Mouse (Mus musculus): ENCODE measurements around the gene Eif4e3. TPM values are rescaled to one million over a fixed set of nuclear protein-coding genes. Genes with fewer than 3 reads are reported as not detected.

Gene Eif4e3
- polyA plus RNA-seq, 1 experiment from 2014 or later = 15.1 TPM

DNA sequence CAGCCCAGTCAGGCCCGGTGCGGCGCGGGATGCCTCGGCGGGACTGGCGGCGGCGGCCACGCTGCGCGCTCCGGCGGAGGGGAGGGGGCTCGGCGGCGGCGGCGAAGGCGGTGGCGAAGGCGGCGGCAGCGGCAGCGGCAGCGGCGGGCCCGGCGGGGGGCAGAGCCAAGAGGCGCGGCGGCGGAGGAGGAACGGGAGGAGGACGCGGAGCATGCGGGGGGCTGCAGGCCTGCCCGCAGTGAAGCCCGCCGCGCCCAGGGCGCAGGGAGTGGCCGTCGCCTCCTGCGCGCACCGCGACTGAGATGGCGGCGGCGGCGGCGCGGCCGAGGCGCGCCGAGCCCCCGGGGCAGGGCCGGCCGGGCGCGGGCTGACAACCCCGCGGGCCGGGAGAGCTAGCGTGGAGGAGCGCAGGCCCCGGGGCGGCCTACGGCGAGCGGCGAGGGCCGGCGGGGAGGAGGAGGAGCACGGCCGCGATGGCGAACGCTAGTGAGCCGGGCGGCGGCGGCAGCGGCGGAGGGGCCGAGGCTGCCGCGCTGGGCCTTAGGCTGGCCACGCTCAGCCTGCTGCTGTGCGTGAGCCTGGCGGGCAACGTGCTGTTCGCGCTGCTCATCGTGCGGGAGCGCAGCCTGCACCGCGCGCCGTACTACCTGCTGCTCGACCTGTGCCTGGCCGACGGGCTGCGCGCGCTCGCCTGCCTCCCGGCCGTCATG is 25.8 kb upstream of the Eif4e3 start, which contains the start of gene Gpr27:
Gpr27 (plus strand) TSS at position 474 of the 710 bp plus-strand sequence.
- peak within 1 kb of the TSS; percentile 74 for H3K4me3 ChIP-seq (ENCODE audit: low read depth, low read length)
- H3K27me3 ChIP-seq (ENCODE audit: control insufficient read depth, insufficient read depth, low read length) = peaks cover 41% of the 10 kb centered on the region
- peak; percentile 80 for ATAC-seq (ENCODE audit: low FRiP score)
- peak; percentile 77 for DNase-seq (ENCODE audit: low spot score)
- H3K9ac ChIP-seq (ENCODE audit: low read depth, low read length) = peak within 1 kb of the TSS; percentile 67
- no peaks in the 10 kb centered on the region for H3K36me3 ChIP-seq (ENCODE audit: control insufficient read depth, insufficient read depth, low read length)
- WGBS = under 1% methylated on average over 58 of the region's 112 CpGs
- H3K27ac ChIP-seq (ENCODE audit: low read depth, low read length) = peak within 1 kb of the TSS; percentile 58; the same call in 1 of the 2 replicates
- peaks cover 7% of the 10 kb centered on the region for H3K4me1 ChIP-seq (replicated peaks; ENCODE audit: control insufficient read depth, insufficient read depth, low read length)
- H3K4me2 ChIP-seq (replicated peaks; ENCODE audit: low read depth, low read length) = peak within 1 kb of the TSS; percentile 94
- no peaks in the 10 kb centered on the region for H3K9me3 ChIP-seq (ENCODE audit: control insufficient read depth, low read length)

DNA sequence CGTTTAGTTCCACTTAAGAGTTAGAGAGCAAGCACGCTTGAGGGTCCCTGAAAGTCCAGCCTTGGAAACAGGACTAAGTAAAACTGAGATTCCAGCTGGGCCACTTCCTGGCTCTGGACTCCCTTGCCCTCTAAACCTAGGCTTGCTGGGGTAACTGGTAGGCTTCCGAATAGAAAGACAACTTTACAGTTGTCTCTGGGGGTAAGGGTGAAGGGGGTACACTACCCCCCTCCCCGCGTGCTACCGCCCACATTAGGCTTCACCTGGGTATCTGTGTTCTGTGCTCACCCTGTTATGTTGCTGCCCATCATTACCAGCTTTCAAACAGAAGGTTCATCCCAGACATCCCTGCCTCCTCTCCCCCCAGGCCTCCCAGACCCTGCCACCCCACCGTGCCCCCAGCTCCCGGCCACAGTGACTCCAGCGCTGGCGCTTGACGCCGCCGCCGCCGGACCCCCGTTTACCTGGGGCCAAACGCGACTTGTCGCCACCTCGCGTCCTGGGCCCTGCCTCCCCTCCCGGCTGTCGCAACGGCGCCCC is 25.2 kb upstream of the Eif4e3 start:
- ATAC-seq (ENCODE audit: low FRiP score) (peak; percentile 44), DNase-seq (ENCODE audit: low spot score) (no peak)
- Histone ChIP-seq H3K9ac (ENCODE audit: low read depth, low read length) (peak overlapping the region; percentile 67), H3K4me1 (replicated peaks; ENCODE audit: control insufficient read depth, insufficient read depth, low read length) (peaks cover 7% of the 10 kb centered on the region), H3K36me3 (ENCODE audit: control insufficient read depth, insufficient read depth, low read length) (no peaks in the 10 kb centered on the region), H3K27ac (ENCODE audit: low read depth, low read length) (peak overlapping the region; percentile 58; the same call in 1 of the 2 replicates), H3K4me3 (ENCODE audit: low read depth, low read length) (peak overlapping the region; percentile 74), H3K27me3 (ENCODE audit: control insufficient read depth, insufficient read depth, low read length) (peaks cover 41% of the 10 kb centered on the region), H3K9me3 (ENCODE audit: control insufficient read depth, low read length) (no peaks in the 10 kb centered on the region), H3K4me2 (replicated peaks; ENCODE audit: low read depth, low read length) (peak overlapping the region; percentile 94)
- 6% methylated on average over 19 of the region's 25 CpGs for WGBS

DNA sequence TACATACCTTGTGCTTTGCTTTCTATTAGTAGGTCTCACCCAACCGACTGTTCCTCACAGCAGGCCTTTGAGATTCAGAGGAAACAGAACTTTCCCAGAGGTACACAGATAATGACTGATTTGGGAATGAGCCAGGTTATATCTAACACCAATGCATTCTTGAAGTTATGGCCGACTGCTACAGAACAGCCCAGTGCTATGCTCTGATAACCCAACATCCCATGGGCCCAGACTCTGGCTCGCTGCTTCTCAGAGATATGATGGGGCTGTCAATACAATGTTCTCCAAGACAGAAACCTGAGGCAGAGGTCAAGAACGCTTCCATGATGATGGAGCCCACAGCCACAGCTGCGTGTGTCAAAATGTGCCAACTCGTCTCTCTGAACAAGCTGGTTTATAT is 21.9 kb upstream of the Eif4e3 start:
- DNase-seq (ENCODE audit: low spot score) = no peak
- no peak for ATAC-seq (ENCODE audit: low FRiP score)
- Histone ChIP-seq H3K9ac (ENCODE audit: low read depth, low read length) (no peak overlapping the region), H3K9me3 (ENCODE audit: control insufficient read depth, low read length) (no peaks in the 10 kb centered on the region), H3K27me3 (ENCODE audit: control insufficient read depth, insufficient read depth, low read length) (peaks cover 25% of the 10 kb centered on the region), H3K36me3 (ENCODE audit: control insufficient read depth, insufficient read depth, low read length) (no peaks in the 10 kb centered on the region), H3K4me1 (replicated peaks; ENCODE audit: control insufficient read depth, insufficient read depth, low read length) (peaks cover 5% of the 10 kb centered on the region), H3K4me3 (ENCODE audit: low read depth, low read length) (no peak overlapping the region), H3K4me2 (replicated peaks; ENCODE audit: low read depth, low read length) (no peak overlapping the region), H3K27ac (ENCODE audit: low read depth, low read length) (no peak overlapping the region)
- 88% methylated on average over 6 of the region's 6 CpGs for WGBS

DNA sequence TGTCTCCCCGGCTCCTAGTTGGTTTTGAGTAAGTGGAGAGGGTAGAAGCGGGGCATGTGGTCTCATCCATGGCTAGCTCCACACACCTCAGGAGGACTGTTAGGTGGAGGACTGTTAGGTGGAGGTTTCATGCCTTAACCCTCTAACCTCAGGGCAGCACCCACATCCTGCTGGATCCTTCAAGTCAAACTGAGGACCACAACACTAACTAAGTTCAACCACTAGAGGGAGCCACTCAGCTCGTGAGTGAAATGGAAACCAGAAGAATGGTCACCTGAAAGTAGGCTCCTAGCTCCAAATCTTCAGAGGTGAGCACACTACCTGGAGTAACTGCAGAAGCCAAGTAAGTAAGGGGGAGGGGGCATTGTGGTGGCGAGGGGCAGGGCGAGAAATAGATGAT is 18.3 kb upstream of the Eif4e3 start:
- H3K9ac ChIP-seq (ENCODE audit: low read depth, low read length) = no peak overlapping the region
- peak; percentile 52 for DNase-seq (ENCODE audit: low spot score)

DNA sequence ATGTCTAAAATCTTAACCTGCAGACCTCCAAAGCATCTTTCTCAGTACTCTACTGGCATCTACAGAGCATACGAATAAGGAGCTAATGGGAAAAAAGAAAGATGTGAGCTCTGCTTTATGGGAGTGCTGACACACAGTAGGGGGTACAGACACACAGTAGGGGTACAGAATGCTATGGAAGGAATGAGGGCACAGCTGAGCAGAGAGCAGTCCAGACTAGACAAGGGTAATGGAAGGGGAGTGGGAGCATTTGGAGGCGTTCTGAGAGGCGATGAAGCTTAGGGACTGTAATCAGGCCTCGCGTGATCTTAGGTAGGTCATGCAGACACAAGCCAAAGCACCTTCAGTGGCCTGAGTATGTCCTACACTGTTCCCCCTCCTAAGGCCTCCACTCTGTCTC is 17.4 kb upstream of the Eif4e3 start:
- H3K4me1 ChIP-seq (replicated peaks; ENCODE audit: control insufficient read depth, insufficient read depth, low read length) = no peaks in the 10 kb centered on the region
- H3K4me2 ChIP-seq (replicated peaks; ENCODE audit: low read depth, low read length) = no peak overlapping the region
- DNase-seq (ENCODE audit: low spot score) = no peak
- no peak overlapping the region for H3K4me3 ChIP-seq (ENCODE audit: low read depth, low read length)
- H3K9ac ChIP-seq (ENCODE audit: low read depth, low read length) = no peak overlapping the region
- H3K9me3 ChIP-seq (ENCODE audit: control insufficient read depth, low read length) = no peaks in the 10 kb centered on the region
- H3K27me3 ChIP-seq (ENCODE audit: control insufficient read depth, insufficient read depth, low read length) = no peaks in the 10 kb centered on the region
- H3K27ac ChIP-seq (ENCODE audit: low read depth, low read length) = no peak overlapping the region
- WGBS = 87% methylated on average over 5 of the region's 5 CpGs
- ATAC-seq (ENCODE audit: low FRiP score) = no peak
- no peaks in the 10 kb centered on the region for H3K36me3 ChIP-seq (ENCODE audit: control insufficient read depth, insufficient read depth, low read length)

More for the DNA sequence above, 18.3 kb upstream of the Eif4e3 start:
- H3K36me3 ChIP-seq (ENCODE audit: control insufficient read depth, insufficient read depth, low read length) = no peaks in the 10 kb centered on the region
- no peaks in the 10 kb centered on the region for H3K9me3 ChIP-seq (ENCODE audit: control insufficient read depth, low read length)
- no peak overlapping the region for H3K4me2 ChIP-seq (replicated peaks; ENCODE audit: low read depth, low read length)
- H3K4me1 ChIP-seq (replicated peaks; ENCODE audit: control insufficient read depth, insufficient read depth, low read length) = no peaks in the 10 kb centered on the region
- no peak overlapping the region for H3K27ac ChIP-seq (ENCODE audit: low read depth, low read length)
- WGBS = 54% methylated on average over 5 of the region's 5 CpGs
- no peak overlapping the region for H3K4me3 ChIP-seq (ENCODE audit: low read depth, low read length)
- ATAC-seq (ENCODE audit: low FRiP score) = no peak
- no peaks in the 10 kb centered on the region for H3K27me3 ChIP-seq (ENCODE audit: control insufficient read depth, insufficient read depth, low read length)

DNA sequence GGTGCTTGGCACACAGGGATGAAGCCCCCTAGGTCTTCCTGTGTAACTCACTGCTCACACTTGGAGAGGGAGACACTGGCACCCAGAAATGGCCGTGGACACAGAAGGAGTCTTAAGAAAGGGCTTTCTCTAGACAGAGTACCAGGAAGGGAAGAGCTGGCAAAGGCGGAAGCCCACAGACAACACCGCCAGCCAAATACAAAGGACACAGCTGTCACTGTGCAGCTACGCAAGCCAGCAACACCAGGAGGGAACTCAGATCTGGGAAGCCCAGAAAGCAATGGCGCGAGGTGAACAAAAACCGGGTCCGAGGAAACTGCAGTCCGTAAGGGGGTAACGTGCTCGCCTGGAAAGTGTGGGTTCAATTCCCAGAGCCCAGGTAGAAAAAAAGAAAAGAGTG is 11.5 kb upstream of the Eif4e3 start:
- DNase-seq (ENCODE audit: low spot score) (no peak), ATAC-seq (ENCODE audit: low FRiP score) (no peak)
- Histone ChIP-seq H3K27me3 (ENCODE audit: control insufficient read depth, insufficient read depth, low read length) (no peaks in the 10 kb centered on the region), H3K9ac (ENCODE audit: low read depth, low read length) (no peak overlapping the region), H3K27ac (ENCODE audit: low read depth, low read length) (no peak overlapping the region), H3K4me1 (replicated peaks; ENCODE audit: control insufficient read depth, insufficient read depth, low read length) (no peaks in the 10 kb centered on the region), H3K4me3 (ENCODE audit: low read depth, low read length) (no peak overlapping the region), H3K36me3 (ENCODE audit: control insufficient read depth, insufficient read depth, low read length) (no peaks in the 10 kb centered on the region), H3K9me3 (ENCODE audit: control insufficient read depth, low read length) (no peaks in the 10 kb centered on the region), H3K4me2 (replicated peaks; ENCODE audit: low read depth, low read length) (no peak overlapping the region)
- 83% methylated on average over 11 of the region's 11 CpGs for WGBS

DNA sequence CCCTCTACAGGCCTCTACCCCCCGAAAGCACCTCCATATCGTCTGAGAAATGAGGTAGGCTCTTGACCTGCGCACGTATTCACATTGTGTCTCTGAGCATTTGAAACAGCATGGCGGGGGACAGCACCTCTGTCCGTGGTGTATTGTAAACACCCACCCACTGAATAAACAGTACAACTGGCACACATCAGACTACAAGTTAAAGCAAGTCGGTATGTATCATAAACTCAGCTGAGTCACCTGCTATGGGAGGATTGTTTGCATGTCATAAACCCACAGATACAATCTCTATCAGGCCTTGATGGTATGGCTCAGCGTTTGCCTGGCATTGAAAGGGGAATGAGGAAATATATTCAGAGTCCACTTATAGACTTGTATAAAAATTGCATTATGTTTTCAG is 10.8 kb upstream of the Eif4e3 start:
- Histone ChIP-seq H3K4me2 (replicated peaks; ENCODE audit: low read depth, low read length) (no peak overlapping the region), H3K27ac (ENCODE audit: low read depth, low read length) (no peak overlapping the region), H3K4me1 (replicated peaks; ENCODE audit: control insufficient read depth, insufficient read depth, low read length) (no peaks in the 10 kb centered on the region), H3K9ac (ENCODE audit: low read depth, low read length) (no peak overlapping the region), H3K27me3 (ENCODE audit: control insufficient read depth, insufficient read depth, low read length) (no peaks in the 10 kb centered on the region), H3K4me3 (ENCODE audit: low read depth, low read length) (no peak overlapping the region), H3K36me3 (ENCODE audit: control insufficient read depth, insufficient read depth, low read length) (no peaks in the 10 kb centered on the region), H3K9me3 (ENCODE audit: control insufficient read depth, low read length) (no peaks in the 10 kb centered on the region)
- DNase-seq (ENCODE audit: low spot score) (no peak), ATAC-seq (ENCODE audit: low FRiP score) (no peak)
- WGBS = 92% methylated on average over 8 of the region's 8 CpGs

DNA sequence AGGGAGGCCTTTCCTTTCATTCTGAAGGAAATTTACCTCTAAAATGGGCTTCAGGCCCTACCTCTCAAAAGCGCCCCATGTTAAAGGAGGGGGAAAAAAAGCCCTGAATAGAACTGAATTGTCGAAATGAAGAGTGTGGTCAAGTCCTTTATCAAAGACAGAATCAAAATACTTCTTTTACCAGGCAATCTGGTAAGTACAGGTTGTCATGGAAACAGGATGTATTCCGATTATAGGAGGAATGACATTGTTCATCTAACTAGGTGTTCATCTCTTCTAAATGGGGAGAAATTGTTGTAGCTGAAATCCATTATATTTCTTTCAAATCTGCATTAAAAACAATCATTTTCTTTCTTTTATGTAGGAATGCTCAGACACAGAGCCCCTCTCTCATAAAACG is 7.9 kb upstream of the Eif4e3 start:
- DNase-seq (ENCODE audit: low spot score) (no peak), ATAC-seq (ENCODE audit: low FRiP score) (no peak)
- H3K4me1 ChIP-seq (replicated peaks; ENCODE audit: control insufficient read depth, insufficient read depth, low read length) = peaks cover 7% of the 10 kb centered on the region
- H3K36me3 ChIP-seq (ENCODE audit: control insufficient read depth, insufficient read depth, low read length) = no peaks in the 10 kb centered on the region
- 80% methylated on average over 4 of the region's 4 CpGs for WGBS
- H3K27ac ChIP-seq (ENCODE audit: low read depth, low read length) = no peak overlapping the region
- no peaks in the 10 kb centered on the region for H3K9me3 ChIP-seq (ENCODE audit: control insufficient read depth, low read length)
- no peak overlapping the region for H3K9ac ChIP-seq (ENCODE audit: low read depth, low read length)
- H3K4me3 ChIP-seq (ENCODE audit: low read depth, low read length) = no peak overlapping the region
- H3K27me3 ChIP-seq (ENCODE audit: control insufficient read depth, insufficient read depth, low read length) = no peaks in the 10 kb centered on the region
- no peak overlapping the region for H3K4me2 ChIP-seq (replicated peaks; ENCODE audit: low read depth, low read length)

DNA sequence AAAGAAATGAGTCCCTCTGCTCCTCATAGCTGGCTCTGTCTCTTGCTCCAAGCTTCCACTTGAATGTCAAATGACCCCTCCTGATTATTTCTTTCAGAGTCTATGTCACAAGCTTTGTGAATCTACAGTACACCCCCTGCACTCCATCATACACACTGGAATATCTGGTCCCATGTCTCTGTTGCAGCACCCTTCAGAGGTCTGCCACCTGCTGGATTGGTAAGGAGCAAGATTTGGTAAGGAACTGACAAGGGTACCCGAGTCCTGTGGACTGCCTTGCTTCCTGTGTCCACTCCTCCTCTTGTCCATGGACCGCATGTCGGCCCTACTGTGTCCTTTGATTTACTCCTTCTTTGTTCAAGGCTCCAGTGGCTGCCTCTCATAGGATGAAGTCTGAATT is 5.2 kb upstream of the Eif4e3 start:
- H3K36me3 ChIP-seq (ENCODE audit: control insufficient read depth, insufficient read depth, low read length) = no peaks in the 10 kb centered on the region
- H3K4me3 ChIP-seq (ENCODE audit: low read depth, low read length) = no peak overlapping the region
- H3K27me3 ChIP-seq (ENCODE audit: control insufficient read depth, insufficient read depth, low read length) = peaks cover 3% of the 10 kb centered on the region
- H3K9ac ChIP-seq (ENCODE audit: low read depth, low read length) = no peak overlapping the region
- H3K4me2 ChIP-seq (replicated peaks; ENCODE audit: low read depth, low read length) = no peak overlapping the region
- peaks cover 14% of the 10 kb centered on the region for H3K4me1 ChIP-seq (replicated peaks; ENCODE audit: control insufficient read depth, insufficient read depth, low read length)
- no peak overlapping the region for H3K27ac ChIP-seq (ENCODE audit: low read depth, low read length)
- ATAC-seq (ENCODE audit: low FRiP score) (no peak), DNase-seq (ENCODE audit: low spot score) (no peak)
- 76% methylated on average over 3 of the region's 3 CpGs for WGBS
- H3K9me3 ChIP-seq (ENCODE audit: control insufficient read depth, low read length) = no peaks in the 10 kb centered on the region
